Mouse (Mus musculus) limb, embryonic 15.5 days (tissue): ENCODE results near the gene Myt1l. TPM values are rescaled to one million over a fixed set of nuclear protein-coding genes. Genes with fewer than 3 reads are reported as not detected.

Source experiments
- ATAC-seq: fragments of 200-750 bp; cut with Nextera tagmentation; 2 replicates; pipeline ENCODE4 v1.8.0; 2017; ENCODE audit warnings: low read depth, moderate TSS enrichment; ENCODE audit not compliant: insufficient number of reproducible peaks, low FRiP score, low TSS enrichment
- H3K27ac ChIP-seq: fragments of 300-500 bp; sonication (generic); 2 replicates; pipeline ENCODE4 v1.5.1; 2015; ENCODE audit warnings: moderate library complexity, mild to moderate bottlenecking, inconsistent platforms
- H3K27me3 ChIP-seq: fragments of 300-500 bp; sonication (generic); 2 replicates; pipeline ENCODE4 v1.6.1; 2015; ENCODE audit warnings: inconsistent platforms
- H3K36me3 ChIP-seq: fragments of 300-500 bp; sonication (generic); 2 replicates; pipeline ENCODE4 v1.6.1; 2015; ENCODE audit warnings: inconsistent platforms
- H3K4me1 ChIP-seq: fragments of 300-500 bp; sonication (generic); 2 replicates; pipeline ENCODE4 v1.6.1; 2015; ENCODE audit warnings: inconsistent platforms
- H3K4me2 ChIP-seq: fragments of 300-500 bp; sonication (generic); 2 replicates; pipeline ENCODE4 v1.6.1; 2015; ENCODE audit warnings: mild to moderate bottlenecking, inconsistent platforms
- H3K4me3 ChIP-seq: fragments of 300-500 bp; sonication (generic); 2 replicates; pipeline ENCODE4 v1.5.1; 2015; ENCODE audit warnings: mild to moderate bottlenecking, inconsistent platforms
- H3K9ac ChIP-seq: fragments of 300-500 bp; sonication (generic); 2 replicates; pipeline ENCODE4 v1.6.1; 2015; ENCODE audit warnings: inconsistent platforms
- H3K9me3 ChIP-seq: fragments of 300-500 bp; sonication (generic); 2 replicates; pipeline ENCODE4 v1.6.1; 2016; ENCODE audit warnings: inconsistent platforms
- WGBS: fragments of 180-500 bp; shearing (Covaris S2); methylation state at CpG from one replicate; pipeline ENCODE4 v1.1.7; 2015; 5-methylcytosine and 5-hydroxymethylcytosine counted together
- polyA plus RNA-seq: library from polyadenylated mRNA; unstranded; fragments of >200 nt; fragmentation: Nextera tagmentation; extraction: Ambion mirVana; gene quantifications from 2 replicates; pipeline ENCODE4 v1.2.1, GENCODE M21; 2015

Myt1l gene
- polyA plus RNA-seq, 1 experiment from 2014 or later = 0.35 TPM

GRCm38 (mm10) chr12:29701731-29702316 lies 173.6 kb downstream of the Myt1l start:
- no peak overlapping the region for H3K27ac ChIP-seq
- no peak for ATAC-seq
- WGBS = 38% methylated on average over 6 of the region's 6 CpGs

GRCm38 (mm10) chr12:29702626-29703025 lies 174.4 kb downstream of the Myt1l start:
- H3K9ac ChIP-seq = no peak overlapping the region
- H3K4me2 ChIP-seq = no peak overlapping the region
- no peak overlapping the region for H3K27ac ChIP-seq
- no peak overlapping the region for H3K4me3 ChIP-seq
- H3K27me3 ChIP-seq = no peaks in the 10 kb centered on the region
- no peaks in the 10 kb centered on the region for H3K36me3 ChIP-seq
- peaks cover 19% of the 10 kb centered on the region for H3K4me1 ChIP-seq
- no peak for ATAC-seq
- H3K9me3 ChIP-seq = no peaks in the 10 kb centered on the region
- 48% methylated on average over 4 of the region's 4 CpGs for WGBS

More at GRCm38 (mm10) chr12:29701731-29702316, 173.6 kb downstream of the Myt1l start:
- H3K4me3 ChIP-seq = no peak overlapping the region
- peaks cover 22% of the 10 kb centered on the region for H3K4me1 ChIP-seq
- H3K36me3 ChIP-seq = no peaks in the 10 kb centered on the region
- no peak overlapping the region for H3K4me2 ChIP-seq
- H3K9ac ChIP-seq = no peak overlapping the region
- H3K9me3 ChIP-seq = no peaks in the 10 kb centered on the region
- H3K27me3 ChIP-seq = no peaks in the 10 kb centered on the region

- H3K4me3 ChIP-seq = no peak overlapping the region
- no peak for ATAC-seq
- H3K4me2 ChIP-seq = no peak overlapping the region
- no peaks in the 10 kb centered on the region for H3K36me3 ChIP-seq
- H3K9ac ChIP-seq = no peak overlapping the region
- peaks cover 13% of the 10 kb centered on the region for H3K4me1 ChIP-seq
- H3K27ac ChIP-seq = no peak overlapping the region
- no peaks in the 10 kb centered on the region for H3K27me3 ChIP-seq
- WGBS = 46% methylated on average over 8 of the region's 8 CpGs
- H3K9me3 ChIP-seq = no peaks in the 10 kb centered on the region
These were observed 175.4 kb downstream of the Myt1l start for GRCm38 (mm10) chr12:29703541-29703940.

GRCm38 (mm10) chr12:29707094-29707493 lies 178.9 kb downstream of the Myt1l start:
- no peak for ATAC-seq
- no peak overlapping the region for H3K9ac ChIP-seq

GRCm38 (mm10) chr12:29708166-29708565 lies 180.0 kb downstream of the Myt1l start:
- no peak overlapping the region for H3K27ac ChIP-seq
- no peak overlapping the region for H3K4me3 ChIP-seq
- ATAC-seq = no peak
- no peaks in the 10 kb centered on the region for H3K27me3 ChIP-seq
- no peaks in the 10 kb centered on the region for H3K36me3 ChIP-seq
- H3K9me3 ChIP-seq = no peaks in the 10 kb centered on the region
- no peak overlapping the region for H3K4me2 ChIP-seq
- H3K4me1 ChIP-seq = peaks cover 2% of the 10 kb centered on the region; the same call in 1 of the 2 replicates
- H3K9ac ChIP-seq = no peak overlapping the region
- WGBS = 71% methylated on average over 3 of the region's 3 CpGs

More at GRCm38 (mm10) chr12:29707094-29707493, 178.9 kb downstream of the Myt1l start:
- 76% methylated on average over 3 of the region's 3 CpGs for WGBS
- Histone ChIP-seq H3K4me3 (no peak overlapping the region), H3K4me2 (no peak overlapping the region), H3K27me3 (no peaks in the 10 kb centered on the region), H3K27ac (no peak overlapping the region), H3K36me3 (no peaks in the 10 kb centered on the region), H3K9me3 (no peaks in the 10 kb centered on the region), H3K4me1 (peaks cover 8% of the 10 kb centered on the region)

- Histone ChIP-seq H3K4me2 (no peak overlapping the region), H3K4me3 (no peak overlapping the region)
- ATAC-seq = no peak
These were observed 184.9 kb downstream of the Myt1l start for GRCm38 (mm10) chr12:29712795-29713721.

GRCm38 (mm10) chr12:29723722-29724338 lies 195.6 kb downstream of the Myt1l start:
- Histone ChIP-seq H3K27ac (no peak overlapping the region), H3K9me3 (no peaks in the 10 kb centered on the region), H3K4me3 (no peak overlapping the region), H3K9ac (no peak overlapping the region), H3K36me3 (no peaks in the 10 kb centered on the region), H3K4me2 (no peak overlapping the region), H3K27me3 (no peaks in the 10 kb centered on the region), H3K4me1 (no peaks in the 10 kb centered on the region)
- ATAC-seq = no peak
- WGBS = 83% methylated on average over 17 of the region's 17 CpGs

More at GRCm38 (mm10) chr12:29712795-29713721, 184.9 kb downstream of the Myt1l start:
- H3K9me3 ChIP-seq = no peaks in the 10 kb centered on the region
- WGBS = 74% methylated on average over 13 of the region's 15 CpGs
- no peaks in the 10 kb centered on the region for H3K36me3 ChIP-seq
- no peaks in the 10 kb centered on the region for H3K27me3 ChIP-seq
- no peaks in the 10 kb centered on the region for H3K4me1 ChIP-seq
- no peak overlapping the region for H3K9ac ChIP-seq
- no peak overlapping the region for H3K27ac ChIP-seq

GRCm38 (mm10) chr12:29728294-29728693 lies 200.1 kb downstream of the Myt1l start:
- Histone ChIP-seq H3K9ac (no peak overlapping the region), H3K4me1 (no peaks in the 10 kb centered on the region), H3K27me3 (no peaks in the 10 kb centered on the region), H3K27ac (no peak overlapping the region), H3K9me3 (no peaks in the 10 kb centered on the region), H3K4me2 (no peak overlapping the region), H3K36me3 (no peaks in the 10 kb centered on the region), H3K4me3 (no peak overlapping the region)
- no peak for ATAC-seq
- 61% methylated on average over 2 of the region's 2 CpGs for WGBS

- ATAC-seq = no peak
- whole genome bisulfite sequencing = 74% methylated on average over 8 of the region's 8 CpGs
These were observed 212.3 kb downstream of the Myt1l start for GRCm38 (mm10) chr12:29740346-29741025.

GRCm38 (mm10) chr12:29741181-29741580 lies 213.0 kb downstream of the Myt1l start:
- Histone ChIP-seq H3K9me3 (no peaks in the 10 kb centered on the region), H3K27me3 (no peaks in the 10 kb centered on the region), H3K36me3 (no peaks in the 10 kb centered on the region), H3K9ac (no peak overlapping the region), H3K4me1 (no peaks in the 10 kb centered on the region), H3K27ac (no peak overlapping the region), H3K4me2 (no peak overlapping the region), H3K4me3 (no peak overlapping the region)
- no peak for ATAC-seq
- WGBS = 88% methylated on average over 6 of the region's 6 CpGs

More at GRCm38 (mm10) chr12:29740346-29741025, 212.3 kb downstream of the Myt1l start:
- H3K36me3 ChIP-seq = no peaks in the 10 kb centered on the region
- no peak overlapping the region for H3K4me2 ChIP-seq
- no peaks in the 10 kb centered on the region for H3K27me3 ChIP-seq
- H3K27ac ChIP-seq = no peak overlapping the region
- no peaks in the 10 kb centered on the region for H3K4me1 ChIP-seq
- H3K4me3 ChIP-seq = no peak overlapping the region
- no peak overlapping the region for H3K9ac ChIP-seq
- no peaks in the 10 kb centered on the region for H3K9me3 ChIP-seq

GRCm38 (mm10) chr12:29750604-29751128 lies 222.5 kb downstream of the Myt1l start:
- H3K4me2 ChIP-seq = no peak overlapping the region
- no peaks in the 10 kb centered on the region for H3K9me3 ChIP-seq
- H3K36me3 ChIP-seq = no peaks in the 10 kb centered on the region
- H3K4me3 ChIP-seq = no peak overlapping the region
- no peaks in the 10 kb centered on the region for H3K27me3 ChIP-seq
- no peaks in the 10 kb centered on the region for H3K4me1 ChIP-seq
- ATAC-seq = no peak
- no peak overlapping the region for H3K9ac ChIP-seq
- 75% methylated on average over 4 of the region's 4 CpGs for WGBS
- H3K27ac ChIP-seq = no peak overlapping the region
